Mouse (Mus musculus): ENCODE data around the gene Lrmp.

GRCm38 (mm10) chr6:145145173-145145572 is 29.7 kb downstream of the Lrmp start:
- TF ChIP-seq SRF (IDR thresholded peaks at IDR 0.05; ENCODE audit: control insufficient read depth, insufficient read length, low read depth) (no peak), POLR2AphosphoS2 (IDR thresholded peaks at IDR 0.05; ENCODE audit: insufficient read length, low read depth) (no peak), POLR2A (IDR thresholded peaks at IDR 0.05; ENCODE audit: insufficient read length, low read depth) (no peak), REST (IDR thresholded peaks at IDR 0.05; ENCODE audit: insufficient read depth, insufficient read length) (no peak), USF1 (IDR thresholded peaks at IDR 0.05; ENCODE audit: low read depth) (no peak), MAX (IDR thresholded peaks at IDR 0.05; ENCODE audit: low read depth) (no peak), MYOG (IDR thresholded peaks at IDR 0.05; ENCODE audit: control insufficient read depth in 1 of 3, insufficient read depth in 1 of 3, insufficient read length in 2 of 3, low read depth in 2 of 3) (no peak), E2F4 (IDR thresholded peaks at IDR 0.05; ENCODE audit: insufficient read depth) (no peak), TCF12 (IDR thresholded peaks at IDR 0.05; ENCODE audit: insufficient read depth, poor library complexity, severe bottlenecking) (no peak), CEBPB (IDR thresholded peaks at IDR 0.05; ENCODE audit: insufficient read depth, poor library complexity, severe bottlenecking) (no peak), TCF3 (IDR thresholded peaks at IDR 0.05; ENCODE audit: insufficient read length, low read depth) (no peak), MYOD1 (IDR thresholded peaks at IDR 0.05; ENCODE audit: control insufficient read depth in 1 of 3, insufficient read length in 2 of 3, low read depth in 2 of 3) (no peak)
